Mouse (Mus musculus) R1 (cell line): ENCODE data around the gene Ebp.

Experiments
- DNase-seq: peaks from one replicate; pipeline ENCODE4 v3.0.0-alpha.2; 2018; ENCODE audit warnings: low read depth, low spot score

Gene Ebp

GRCm38 (mm10) chrX:8193419-8193723 is at the start of gene Ebp:
Gene Ebp, minus strand, starts transcription at chrX:8193512.
- peak; percentile 13 for DNase-seq

GRCm38 (mm10) chrX:8238804-8239395 is 45.6 kb upstream of the Ebp start:
- DNase-seq: peak; percentile 98

GRCm38 (mm10) chrX:8236704-8237103 is 43.4 kb upstream of the Ebp start:
- no peak for DNase-seq

- DNase-seq: no peak
These were observed 40.3 kb upstream of the Ebp start for GRCm38 (mm10) chrX:8233602-8234001.

- peak; percentile 82 for DNase-seq
These were observed 37.0 kb upstream of the Ebp start for GRCm38 (mm10) chrX:8230272-8230671.

- DNase-seq: no peak
These were observed 30.2 kb upstream of the Ebp start for GRCm38 (mm10) chrX:8223473-8223872.

- DNase-seq: no peak
These were observed 29.5 kb upstream of the Ebp start for GRCm38 (mm10) chrX:8222678-8223421.

GRCm38 (mm10) chrX:8222296-8222677 is 29.0 kb upstream of the Ebp start:
- DNase-seq: no peak

- DNase-seq: peak; percentile 93
These were observed 26.3 kb upstream of the Ebp start for GRCm38 (mm10) chrX:8219651-8220050.

- no peak for DNase-seq
These were observed 24.8 kb upstream of the Ebp start for GRCm38 (mm10) chrX:8218114-8218513.

GRCm38 (mm10) chrX:8217383-8217782 is 24.1 kb upstream of the Ebp start:
- no peak for DNase-seq

GRCm38 (mm10) chrX:8211490-8212207 is 18.3 kb upstream of the Ebp start:
- no peak for DNase-seq

- no peak for DNase-seq
These were observed 16.4 kb upstream of the Ebp start for GRCm38 (mm10) chrX:8209720-8210119.

GRCm38 (mm10) chrX:8207224-8207623 is 13.9 kb upstream of the Ebp start:
- DNase-seq: peak; percentile 98

- peak; percentile 89 for DNase-seq
These were observed 13.4 kb upstream of the Ebp start for GRCm38 (mm10) chrX:8206694-8207197.

- peak; percentile 92 for DNase-seq
These were observed 12.8 kb upstream of the Ebp start, which contains the start of gene Porcn for GRCm38 (mm10) chrX:8206015-8206693. Gene Porcn, minus strand, starts transcription at chrX:8206525.

GRCm38 (mm10) chrX:8205551-8205950 is 12.2 kb upstream of the Ebp start:
- DNase-seq: no peak

- peak; percentile 59 for DNase-seq
These were observed 11.8 kb upstream of the Ebp start for GRCm38 (mm10) chrX:8205088-8205487.

GRCm38 (mm10) chrX:8204076-8204475 is 10.8 kb upstream of the Ebp start:
- DNase-seq: no peak

GRCm38 (mm10) chrX:8203105-8203504 is 9.8 kb upstream of the Ebp start:
- no peak for DNase-seq

GRCm38 (mm10) chrX:8192640-8193418 is 483 bp downstream of the Ebp start:
- peak; percentile 91 for DNase-seq
